Mouse (Mus musculus) E14TG2a.4 (cell line): ENCODE data around the gene Bcl6b.

Experiments
- CTCF ChIP-seq: conservative IDR thresholded peaks from 2 replicates; pipeline ENCODE4 v1.5.1; 2014; ENCODE audit warnings: low read length
- NANOG ChIP-seq: IDR thresholded peaks from 2 replicates; pipeline ENCODE4 v1.6.1; 2014; ENCODE audit warnings: borderline replicate concordance, low read length, mixed read lengths

- TF ChIP-seq NANOG (no peak), CTCF (no peak)
Observed at GRCm38 (mm10) chr11:70219873-70220272, 9.7 kb downstream of the Bcl6b start.
